Mouse (Mus musculus) bone marrow macrophage, adult 2 months (primary cell): ENCODE measurements around the gene Ubr4.
"Not testable (repeated sequence)": the region's sequence is repeated elsewhere in the genome, so short reads cannot be mapped to it uniquely, and the experiment has no call there.

Experiments used
- CTCF ChIP-seq: IDR thresholded peaks from 2 replicates; pipeline ENCODE4 v1.5.1; 2012; ENCODE audit warnings: low read depth, mild to moderate bottlenecking, low read length, moderate library complexity
- POLR2A ChIP-seq: IDR thresholded peaks from 2 replicates; pipeline ENCODE4 v1.6.1; 2012; ENCODE audit warnings: mild to moderate bottlenecking, low read depth, low read length, borderline replicate concordance

DNA sequence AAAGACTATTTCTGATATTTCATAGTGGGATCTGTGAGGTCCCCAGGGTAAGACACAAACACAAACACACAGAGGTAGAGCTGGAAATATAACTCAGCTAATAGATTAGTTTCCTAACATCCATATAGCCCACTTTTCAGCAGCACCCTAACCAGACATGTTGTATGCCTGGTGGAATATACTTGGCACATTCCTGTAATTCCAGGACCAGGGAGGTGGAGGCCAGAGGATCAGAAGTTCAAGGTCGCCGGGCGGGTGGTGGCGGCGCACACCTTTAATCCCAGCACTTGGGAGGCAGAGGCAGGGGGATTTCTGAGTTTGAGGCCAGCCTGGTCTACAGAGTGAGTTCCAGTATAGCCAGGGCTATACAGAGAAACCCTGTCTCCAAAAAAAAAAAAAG, 33.4 kb downstream of the Ubr4 start:
- not testable (repeated sequence) for TF ChIP-seq CTCF, POLR2A
